Mouse (Mus musculus) adrenal gland, adult 10 weeks (tissue): ENCODE measurements around the gene Ctdnep1. TPM values are rescaled to one million over a fixed set of nuclear protein-coding genes. Genes with fewer than 3 reads are reported as not detected.

Experiments
- polyA plus RNA-seq: library from polyadenylated mRNA; stranded (reverse); fragments of 350-450 nt; fragmentation: Illumina TruSeq; extraction: RNeasy Lipid Tissue Mini Kit (QIAGEN cat#74804); gene quantifications from one replicate; pipeline ENCODE4 v1.2.3, GENCODE M21; 2014; ENCODE audit warnings: low read depth, low replicate concordance

Gene Ctdnep1
- polyA plus RNA-seq, result 46.8 TPM

GRCm38 (mm10) chr11:69981141-69981762 is at the start of gene Ctdnep1:
Gene Ctdnep1 (plus strand): TSS chr11:69981156.

GRCm38 (mm10) chr11:69935137-69935879 is 45.6 kb upstream of the Ctdnep1 start, which contains the start of gene Ybx2:
Gene Ybx2 (plus strand): TSS chr11:69935796.

GRCm38 (mm10) chr11:69948066-69948762 is 32.7 kb upstream of the Ctdnep1 start, which contains the start of gene Slc2a4:
Gene Slc2a4 (minus strand): TSS chr11:69948188.

GRCm38 (mm10) chr11:69964650-69965270 is 16.2 kb upstream of the Ctdnep1 start, which contains the start of gene Cldn7:
Gene Cldn7 (plus strand): TSS chr11:69964779.

GRCm38 (mm10) chr11:69982225-69982624 is 1.3 kb downstream of the Ctdnep1 start, which contains the start of gene Elp5:
Gene Elp5 (minus strand): TSS chr11:69982517.

GRCm38 (mm10) chr11:69990850-69991691 is 10.1 kb downstream of the Ctdnep1 start, which contains the start of gene Gabarap:
Gene Gabarap (plus strand): TSS chr11:69991143.

GRCm38 (mm10) chr11:69995391-69995960 is 14.5 kb downstream of the Ctdnep1 start, which contains the start of gene Phf23:
Gene Phf23 (plus strand): TSS chr11:69995777.

GRCm38 (mm10) chr11:70000396-70000898 is 19.5 kb downstream of the Ctdnep1 start, which contains the start of gene Dvl2:
Gene Dvl2 (plus strand): TSS chr11:70000595.

GRCm38 (mm10) chr11:70014880-70015558 is 34.1 kb downstream of the Ctdnep1 start, which contains the start of gene Acadvl:
Gene Acadvl (minus strand): TSS chr11:70015411.

GRCm38 (mm10) chr11:70016669-70017068 is 35.7 kb downstream of the Ctdnep1 start, which contains the start of gene Dlg4:
Gene Dlg4 (plus strand): TSS chr11:70016942.

Other genes with a start within 250 kb of the Ctdnep1 start
- 37.7 TPM for gene Polr2a, start 222.5 kb upstream of the Ctdnep1 start, polyA plus RNA-seq
- not detected for gene Slc35g3, start 219.2 kb upstream of the Ctdnep1 start, polyA plus RNA-seq
- 35.4 TPM for gene Zbtb4, start 215.2 kb upstream of the Ctdnep1 start, polyA plus RNA-seq
- gene Chrnb1, start 185.2 kb upstream of the Ctdnep1 start, polyA plus RNA-seq, result 1.3 TPM
- gene Fgf11, start 179.3 kb upstream of the Ctdnep1 start, polyA plus RNA-seq, result 5.0 TPM
- gene Tmem102, start 175.5 kb upstream of the Ctdnep1 start, polyA plus RNA-seq, result not detected
- gene Gm39566, start 165.9 kb upstream of the Ctdnep1 start, polyA plus RNA-seq, result not detected
- gene Spem2, start 162.7 kb upstream of the Ctdnep1 start, polyA plus RNA-seq, result not detected
- not detected for gene Spem1, start 159.0 kb upstream of the Ctdnep1 start, polyA plus RNA-seq
- gene Nlgn2, start 143.4 kb upstream of the Ctdnep1 start, polyA plus RNA-seq, result 1.5 TPM
- gene Tmem256, start 142.6 kb upstream of the Ctdnep1 start, polyA plus RNA-seq, result 24.3 TPM
- gene Plscr3, start 134.8 kb upstream of the Ctdnep1 start, polyA plus RNA-seq, result 1.6 TPM
- gene Tnk1, start 122.4 kb upstream of the Ctdnep1 start, polyA plus RNA-seq, result not detected
- gene Tmem95, start 103.1 kb upstream of the Ctdnep1 start, polyA plus RNA-seq, result not detected
- 2.4 TPM for gene Kctd11, start 99.8 kb upstream of the Ctdnep1 start, polyA plus RNA-seq
- not detected for gene Acap1, start 85.6 kb upstream of the Ctdnep1 start, polyA plus RNA-seq
- gene 2810408A11Rik, start 80.2 kb upstream of the Ctdnep1 start, polyA plus RNA-seq, result not detected
- gene Neurl4, start 80.1 kb upstream of the Ctdnep1 start, polyA plus RNA-seq, result 3.1 TPM
- gene Gps2, start 67.3 kb upstream of the Ctdnep1 start, polyA plus RNA-seq, result 22.9 TPM
- 242 TPM for gene Eif5a, start 59.2 kb upstream of the Ctdnep1 start, polyA plus RNA-seq
- 1.4 TPM for gene Ybx2, start 45.4 kb upstream of the Ctdnep1 start, polyA plus RNA-seq
- gene Slc2a4, start 33.0 kb upstream of the Ctdnep1 start, polyA plus RNA-seq, result 2.4 TPM
- not detected for gene Cldn7, start 16.4 kb upstream of the Ctdnep1 start, polyA plus RNA-seq
- gene Elp5, start 1.4 kb downstream of the Ctdnep1 start, polyA plus RNA-seq, result 17.4 TPM
- 525 TPM for gene Gabarap, start 10.0 kb downstream of the Ctdnep1 start, polyA plus RNA-seq
- 20.2 TPM for gene Phf23, start 14.6 kb downstream of the Ctdnep1 start, polyA plus RNA-seq
- gene Dvl2, start 19.4 kb downstream of the Ctdnep1 start, polyA plus RNA-seq, result 0.76 TPM
- 27.3 TPM for gene Acadvl, start 34.3 kb downstream of the Ctdnep1 start, polyA plus RNA-seq
- 1.6 TPM for gene Dlg4, start 35.8 kb downstream of the Ctdnep1 start, polyA plus RNA-seq
- gene Asgr1, start 72.9 kb downstream of the Ctdnep1 start, polyA plus RNA-seq, result not detected
- not detected for gene Asgr2, start 111.5 kb downstream of the Ctdnep1 start, polyA plus RNA-seq
- gene Mgl2, start 149.2 kb downstream of the Ctdnep1 start, polyA plus RNA-seq, result 2.5 TPM
- not detected for gene Clec10a, start 175.0 kb downstream of the Ctdnep1 start, polyA plus RNA-seq
- gene Slc16a11, start 231.6 kb downstream of the Ctdnep1 start, polyA plus RNA-seq, result not detected
- 2.2 TPM for gene Slc16a13, start 239.9 kb downstream of the Ctdnep1 start, polyA plus RNA-seq
- 13.0 TPM for gene Bcl6b, start 248.6 kb downstream of the Ctdnep1 start, polyA plus RNA-seq